Mouse (Mus musculus): ENCODE measurements at regions not wholly inside any gene's neighbourhood (a gene's known extent, or its start where the extent isn't known, plus 50 kb on each side); places are given as distances from the start of the nearest gene placed in this dataset.
"Not testable (repeated sequence)": the region's sequence is repeated elsewhere in the genome, so short reads cannot be mapped to it uniquely, and the experiment has no call there.

DNA sequence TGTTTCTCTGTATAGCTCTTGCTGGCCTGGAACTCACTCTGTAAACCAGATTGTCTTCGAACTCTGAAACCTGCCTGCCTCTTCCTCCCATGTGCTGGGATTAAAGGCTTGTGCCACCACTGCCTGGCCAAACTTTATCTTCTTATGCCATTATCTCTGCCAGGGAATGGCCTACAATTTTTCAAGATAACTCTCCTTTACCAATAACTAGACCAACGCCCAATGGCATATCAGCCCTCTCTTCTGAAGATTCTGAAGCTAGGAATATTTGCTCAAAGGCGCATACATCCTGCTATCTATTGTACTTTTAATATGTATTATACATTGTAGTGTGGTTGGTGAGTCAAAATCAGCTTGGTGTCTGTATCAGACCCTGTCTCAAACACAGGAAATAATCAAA lies 235.4 kb upstream of the Cts3 start:
- not testable (repeated sequence) for DNase-seq (ENCODE audit: low read depth)

DNA sequence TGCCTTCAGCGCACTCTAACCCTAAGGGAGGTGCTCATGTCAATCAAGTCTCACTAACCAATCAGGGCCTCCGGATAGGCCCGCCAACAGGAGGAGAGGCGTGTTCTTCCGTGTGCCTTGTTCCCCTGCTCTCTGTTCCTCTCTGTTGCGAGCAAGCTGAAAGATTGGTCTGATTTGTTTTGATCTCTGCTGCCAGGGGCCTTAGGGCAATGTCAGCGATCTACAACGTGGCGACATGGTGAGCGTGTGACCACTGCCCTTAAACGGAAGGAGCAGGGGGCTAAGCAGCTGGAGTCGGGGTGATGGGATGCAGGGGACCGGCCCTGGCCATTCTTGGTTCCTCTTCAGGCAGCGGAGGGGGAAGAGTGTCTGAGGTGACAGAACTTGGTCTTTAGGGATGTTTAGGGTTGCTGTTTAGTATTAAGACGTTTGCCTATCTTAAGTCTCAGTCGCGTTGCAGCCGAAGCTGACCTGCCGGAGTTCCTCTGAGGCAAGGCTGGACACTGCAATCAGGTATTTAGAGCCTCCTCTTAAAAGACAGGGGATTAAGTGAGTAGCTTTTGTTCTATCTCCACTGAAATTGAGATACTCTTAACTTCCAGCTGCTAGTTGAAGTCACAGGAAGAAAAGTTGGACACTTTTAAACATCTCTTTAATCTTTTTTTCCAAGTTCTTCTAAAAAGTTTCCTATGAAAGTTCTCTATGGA lies 234.4 kb upstream of the Cts3 start:
- DNase-seq (ENCODE audit: low read depth), result peak; percentile 77

- not testable (repeated sequence) for DNase-seq (ENCODE audit: low read depth)
Observed at GRCm38 (mm10) chr13:61803763-61804162, 233.8 kb upstream of the Cts3 start.

DNA sequence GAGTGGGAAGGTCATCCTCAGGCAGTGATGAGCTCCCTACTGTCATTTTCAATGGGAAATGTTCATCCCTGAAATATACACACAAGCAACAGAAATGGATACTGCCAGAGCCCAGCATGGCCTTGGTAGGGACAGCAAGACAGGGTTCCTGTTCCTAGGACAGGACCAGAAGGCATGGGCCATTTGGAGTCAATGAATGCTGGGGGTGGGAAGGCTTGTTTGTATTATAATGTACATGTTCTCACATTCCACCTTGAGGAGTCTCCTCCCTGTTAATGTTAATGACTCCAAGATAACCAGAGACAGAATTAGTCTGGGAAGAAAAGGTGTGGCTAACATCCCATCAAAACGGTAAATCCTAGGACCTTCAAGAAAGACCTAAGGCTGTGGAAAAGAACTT lies 193.5 kb upstream of the Cts3 start:
- not testable (repeated sequence) for DNase-seq (ENCODE audit: low read depth)

Measured in induced T-regulatory cell, adult 2 months (primary cell).